Mouse (Mus musculus) neutrophil, adult 5-6 weeks (primary cell): ENCODE data around the gene Guca2b. TPM values are rescaled to one million over a fixed set of nuclear protein-coding genes. Genes with fewer than 3 reads are reported as not detected.
A peak's percentile ranks its signal among the peaks of the same experiment; 100 is the strongest.

Experiments used
- ATAC-seq: fragments of 151-379, 151-347 bp; 2 replicates; pipeline ENCODE4 v1.8.0; 2017; ENCODE audit warnings: mild to moderate bottlenecking, moderate TSS enrichment; ENCODE audit not compliant: insufficient number of reproducible peaks, poor library complexity, low FRiP score, severe bottlenecking; ENCODE audit errors: extremely low read depth
- total RNA-seq: library from RNA; stranded (forward); fragments of 200-1000 nt; gene quantifications from 2 replicates; pipeline ENCODE4 v1.2.3, GENCODE M21; 2017

Gene Guca2b
- total RNA-seq: not detected in 2 replicates

DNA sequence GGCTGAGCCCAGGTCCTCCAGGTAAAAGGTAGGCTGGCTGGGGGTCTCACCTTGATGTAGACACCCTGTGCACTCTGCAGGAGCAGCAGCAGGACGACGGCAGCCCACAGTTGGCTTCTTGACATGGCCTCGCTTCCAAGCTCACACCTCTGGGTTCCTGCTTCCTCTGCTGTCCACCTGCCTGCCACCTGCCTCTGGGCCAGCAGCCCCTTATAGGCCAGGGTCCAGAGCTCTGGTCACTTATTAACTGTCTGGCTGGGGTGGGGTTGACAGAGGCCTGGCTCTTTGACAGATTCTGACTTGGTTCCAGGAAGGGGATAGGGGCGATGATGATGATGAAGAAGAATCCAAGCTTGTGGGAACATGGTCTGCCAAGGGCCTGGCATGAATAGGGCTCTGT, at the start of gene Guca2b:
TSS of gene Guca2b (minus strand) at position 224 of the 400 bp plus-strand sequence.
- ATAC-seq: no peak

DNA sequence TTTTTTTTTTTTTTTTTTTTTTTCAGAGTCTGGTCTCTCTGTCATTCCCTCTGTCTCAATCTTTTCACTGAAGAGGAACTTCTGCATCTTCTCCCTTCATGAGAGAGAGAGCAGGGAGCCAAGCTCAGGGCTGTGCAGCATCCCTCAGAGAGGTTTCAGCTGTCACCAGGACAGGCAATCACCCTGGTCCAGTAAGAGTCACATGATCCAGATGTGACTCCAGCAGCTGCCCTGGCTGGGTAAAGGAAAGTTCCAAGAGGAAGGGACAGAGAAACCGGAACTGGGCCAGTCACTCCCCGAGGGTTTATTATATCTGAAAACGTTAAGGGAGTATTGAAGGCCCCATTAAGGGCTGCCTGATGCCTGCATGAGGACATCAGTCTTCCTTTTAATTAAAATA, 49.0 kb upstream of the Guca2b start:
- ATAC-seq: no peak

DNA sequence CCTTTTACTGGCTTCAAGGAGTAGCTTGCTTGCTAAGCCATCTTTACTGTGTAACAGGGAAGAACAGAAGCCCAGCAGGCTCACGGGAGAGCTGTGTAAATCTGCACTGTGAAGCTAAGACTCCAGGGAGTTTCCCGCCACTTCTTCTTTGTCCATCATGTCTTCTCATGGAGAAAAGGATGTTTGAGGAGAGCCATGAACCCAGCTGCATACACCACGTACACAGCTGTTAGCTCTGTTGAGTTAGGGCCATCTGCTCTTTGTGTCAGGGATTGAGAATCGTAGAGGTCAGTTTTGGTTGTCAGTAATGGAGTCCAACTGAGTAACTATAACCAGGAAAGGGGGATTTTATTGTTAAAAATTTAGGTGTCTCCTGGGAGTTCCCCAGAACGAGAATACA, 48.6 kb upstream of the Guca2b start:
- ATAC-seq: no peak

DNA sequence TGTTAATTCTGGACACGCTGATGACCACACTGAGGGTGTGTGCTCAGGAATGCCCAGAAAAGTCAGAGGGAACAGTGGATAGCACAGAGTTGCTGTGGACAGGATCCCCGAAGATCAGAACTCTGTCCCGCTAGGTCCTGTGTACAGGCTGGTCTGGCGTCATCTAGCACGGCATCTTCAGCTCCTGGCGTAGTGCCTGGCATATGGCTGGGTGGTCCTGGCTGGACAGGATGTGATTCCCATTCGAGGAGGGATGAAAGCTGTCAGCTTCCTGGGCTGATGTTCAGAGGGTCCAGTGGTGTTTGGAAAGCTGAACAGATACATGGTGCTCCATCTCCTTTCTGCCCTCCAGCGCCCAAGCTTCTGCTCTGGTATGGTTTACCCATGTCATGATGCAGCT, 45.2 kb upstream of the Guca2b start:
- ATAC-seq: no peak

DNA sequence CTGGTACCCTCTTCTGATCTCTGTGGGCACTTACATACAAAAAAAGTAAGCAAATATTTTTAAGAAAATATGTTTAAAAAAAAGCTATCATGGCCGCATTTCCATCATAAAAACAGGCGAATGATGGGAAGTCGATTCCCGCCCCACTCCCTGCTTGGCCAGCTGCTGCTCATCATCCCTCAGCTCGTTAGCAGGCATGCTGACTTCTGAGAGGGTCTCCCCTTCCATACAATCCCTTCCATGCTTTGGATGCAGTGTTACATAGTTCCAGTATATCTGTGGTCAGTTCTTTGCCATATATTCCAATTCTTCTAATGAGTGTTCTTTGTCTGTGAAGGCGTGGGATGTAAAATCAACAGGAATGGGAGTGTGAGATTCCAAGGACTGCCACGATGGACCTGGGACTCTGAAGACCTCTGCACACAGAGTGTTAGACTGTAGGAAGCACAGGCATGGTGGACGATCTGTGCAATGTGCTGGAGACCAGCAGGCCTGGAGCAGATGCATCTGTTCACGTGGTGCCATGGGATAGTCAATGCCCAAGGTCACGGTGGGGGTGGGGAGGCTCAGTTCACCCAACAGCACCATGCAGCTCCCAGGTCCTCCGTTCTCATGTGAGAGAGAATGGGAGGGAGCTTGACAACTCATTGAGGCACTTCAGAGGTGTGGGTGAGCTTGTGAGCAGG, 42.7 kb upstream of the Guca2b start:
- no peak for ATAC-seq

DNA sequence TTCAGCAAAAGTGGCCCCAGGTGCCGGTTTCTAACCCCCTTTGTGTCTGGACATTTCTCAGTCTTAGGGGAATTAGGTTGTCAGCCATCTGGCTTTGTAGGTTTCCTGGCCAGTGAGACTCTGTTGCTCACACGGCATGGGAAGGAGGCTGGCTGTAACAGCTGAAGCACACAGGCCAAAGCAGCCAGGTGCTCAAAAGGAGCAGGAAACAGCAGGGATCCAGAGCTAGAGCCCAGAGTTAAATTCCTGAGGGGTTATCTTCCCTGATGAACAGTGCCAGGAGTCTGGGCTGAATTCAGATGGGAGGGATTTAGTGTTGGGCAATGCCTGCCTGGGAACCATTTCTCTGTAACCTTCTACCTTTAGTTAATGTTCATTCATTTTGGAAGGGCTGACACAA, 39.6 kb upstream of the Guca2b start:
- ATAC-seq: no peak

DNA sequence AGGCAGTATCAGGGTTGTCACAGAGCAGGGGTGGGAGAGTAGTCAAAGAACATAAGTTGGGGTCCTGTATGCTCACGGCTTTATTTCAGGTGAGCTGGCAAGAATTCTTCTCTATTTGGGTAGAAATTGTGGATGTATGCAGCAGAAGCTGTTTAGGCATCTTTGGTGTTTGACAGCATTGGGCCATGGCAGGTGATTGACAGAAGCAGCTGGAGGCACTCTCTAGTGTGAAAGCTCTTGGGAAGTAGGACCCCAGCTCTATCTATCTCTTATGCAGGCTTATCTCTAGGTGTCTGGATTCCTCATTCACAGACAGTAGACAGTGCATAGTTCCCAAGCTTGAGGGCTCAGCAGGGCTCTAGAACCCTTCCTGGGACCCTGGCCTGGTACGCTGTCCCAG, 27.0 kb upstream of the Guca2b start:
- ATAC-seq: no peak

DNA sequence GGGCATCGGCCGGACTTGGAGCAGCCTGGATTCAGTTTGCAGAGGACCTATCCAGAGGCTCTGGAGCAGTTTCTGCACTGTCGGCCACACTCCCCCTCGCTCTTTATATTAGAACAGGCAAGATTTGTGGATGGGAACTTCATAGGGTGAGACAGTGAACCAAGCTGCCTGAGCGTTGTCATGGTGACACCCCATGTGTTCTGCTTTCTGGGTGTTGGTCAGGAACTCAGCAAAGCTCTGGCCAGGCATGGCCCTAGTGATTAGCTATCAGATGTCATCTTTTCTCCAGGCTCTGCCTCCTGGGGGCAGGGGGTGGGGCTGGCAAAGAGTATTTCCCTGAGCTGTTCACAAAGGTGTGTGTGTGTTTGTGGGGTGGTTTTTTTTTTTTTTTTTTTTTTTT, 23.8 kb upstream of the Guca2b start:
- no peak for ATAC-seq

DNA sequence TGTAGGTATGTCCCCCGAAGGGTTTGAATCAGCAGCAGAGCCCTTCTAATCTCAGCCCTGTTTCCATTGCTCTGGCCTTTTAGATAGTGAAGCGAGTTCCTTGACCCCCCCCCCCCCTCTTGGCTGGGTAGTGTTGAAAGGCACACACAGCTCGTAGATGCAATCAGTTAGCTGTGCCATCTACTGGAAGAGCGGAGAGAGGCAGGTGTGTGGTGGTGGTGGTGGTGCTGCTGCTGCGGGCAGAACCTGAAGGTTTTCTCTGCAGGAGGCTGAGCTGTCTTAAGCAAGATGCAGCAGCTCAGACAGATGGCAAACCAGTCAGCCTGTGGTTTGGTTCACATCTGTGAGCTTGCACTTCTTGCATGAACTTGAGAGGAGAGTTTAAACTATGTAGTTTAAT, 13.9 kb upstream of the Guca2b start:
- no peak for ATAC-seq

DNA sequence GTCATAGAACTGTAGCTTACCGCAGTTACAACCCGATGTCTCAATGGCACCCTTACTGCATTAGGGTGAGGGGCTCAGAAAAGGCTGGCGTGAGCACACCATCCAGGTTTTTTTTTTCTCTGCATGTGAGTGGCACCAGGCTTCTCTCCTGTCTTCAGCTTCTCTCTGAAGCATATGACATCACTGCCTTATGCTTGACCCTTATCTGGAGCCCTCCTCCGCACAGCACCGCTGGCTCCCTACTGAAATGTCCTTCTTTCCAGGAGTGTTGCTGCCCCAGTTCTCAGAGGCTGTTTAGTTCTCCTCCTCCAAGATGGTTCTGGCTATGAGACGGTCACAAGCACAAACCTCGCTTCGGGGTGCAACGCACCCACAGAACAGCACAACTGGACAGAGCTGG, 12.4 kb upstream of the Guca2b start:
- ATAC-seq: no peak

DNA sequence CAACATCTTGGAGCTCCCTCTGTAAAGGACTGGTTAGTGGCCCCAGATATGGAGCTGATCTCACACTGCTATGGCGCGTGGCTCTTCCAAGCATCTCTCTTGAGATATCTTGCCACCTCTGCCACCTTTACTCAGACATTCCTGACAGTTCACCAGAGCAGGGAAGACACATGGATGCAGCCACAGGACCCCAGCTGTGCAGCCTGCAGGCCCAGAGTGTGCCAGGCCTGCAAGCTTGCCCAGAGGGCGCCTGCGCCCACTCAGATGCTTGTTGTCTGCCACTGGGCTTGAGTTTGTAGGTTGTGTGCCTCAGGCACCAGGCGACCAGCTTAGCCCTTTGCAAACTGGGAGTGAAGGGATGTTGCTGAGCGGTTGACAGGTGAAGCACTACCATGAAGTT, 12.0 kb upstream of the Guca2b start:
- no peak for ATAC-seq

DNA sequence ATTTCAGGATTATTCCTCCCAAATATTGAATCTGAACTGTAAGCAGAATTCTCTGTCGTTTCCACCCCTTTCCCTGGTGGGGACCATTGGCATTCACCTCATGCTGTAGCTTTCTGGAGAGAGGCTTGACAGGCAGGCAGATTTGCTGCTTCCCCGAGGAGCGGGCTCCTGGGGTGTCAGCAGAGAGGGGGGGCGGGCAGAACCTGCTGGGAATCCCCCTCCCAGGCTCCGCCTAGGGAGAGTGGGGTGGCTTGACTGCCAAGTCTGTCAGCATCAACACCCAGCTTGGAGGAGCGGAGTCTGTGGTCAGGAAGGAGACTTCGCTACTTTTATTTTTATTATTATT, 11.4 kb upstream of the Guca2b start:
- no peak for ATAC-seq

DNA sequence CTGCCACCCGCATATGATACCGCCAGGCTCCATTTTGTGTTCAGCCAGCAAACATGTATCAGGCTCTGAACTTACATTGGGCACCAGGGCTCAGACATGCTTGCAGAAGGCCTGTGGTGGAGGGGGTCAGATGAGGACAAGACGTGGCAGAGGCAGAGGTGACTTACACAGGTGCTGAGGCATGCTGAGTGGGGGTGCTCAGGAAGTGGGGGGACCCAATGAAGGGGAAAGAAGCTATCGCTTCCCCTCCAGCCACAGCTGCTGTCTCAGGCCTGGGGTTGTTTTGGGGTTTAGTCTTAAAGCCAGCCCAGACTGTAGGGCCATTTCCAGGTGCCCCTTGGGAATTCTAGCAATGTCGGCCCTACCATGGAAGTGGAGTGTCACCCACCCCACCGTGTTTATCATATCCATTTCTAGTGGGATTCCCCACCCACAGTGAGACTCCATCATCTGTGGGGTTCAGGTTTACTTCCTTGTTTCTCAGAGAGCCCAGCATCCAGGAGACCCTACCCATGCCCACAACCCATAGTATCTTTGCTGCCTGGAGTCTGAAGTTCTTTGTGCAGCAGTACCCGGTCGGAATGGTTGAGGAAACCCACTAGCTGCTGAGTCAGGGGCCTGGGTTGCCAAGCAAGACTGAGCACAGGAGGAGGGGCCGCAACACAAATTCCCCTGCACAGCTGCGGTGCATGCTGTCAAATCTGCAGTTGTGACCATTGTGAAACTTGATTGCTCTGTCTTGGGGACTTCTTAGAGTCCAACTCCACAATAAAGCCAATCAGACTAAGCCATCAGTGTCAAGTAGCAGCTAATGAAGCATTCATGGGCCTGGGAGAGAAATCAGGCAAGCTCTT, 10.8 kb upstream of the Guca2b start:
- peak; percentile 77 for ATAC-seq

DNA sequence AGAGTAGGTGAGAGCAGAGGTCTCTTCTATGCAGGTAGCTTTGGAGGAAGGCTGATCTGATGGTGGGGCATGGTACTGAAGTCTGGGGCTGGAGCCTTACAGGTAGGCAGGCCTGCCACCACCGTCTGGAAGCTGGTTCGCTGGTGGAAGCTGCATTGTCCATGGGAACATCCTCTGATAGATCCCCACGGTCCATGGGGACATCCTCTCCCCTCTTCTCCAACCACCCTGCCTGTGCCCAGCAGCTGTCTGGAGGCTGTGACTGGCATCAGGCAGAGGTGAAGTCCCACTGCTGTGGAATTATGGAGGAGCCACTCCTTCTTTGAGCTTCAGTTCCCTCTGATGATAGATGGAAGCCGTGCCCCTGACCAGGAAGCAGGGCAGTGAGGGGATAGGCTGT, 9.8 kb upstream of the Guca2b start:
- ATAC-seq: no peak

DNA sequence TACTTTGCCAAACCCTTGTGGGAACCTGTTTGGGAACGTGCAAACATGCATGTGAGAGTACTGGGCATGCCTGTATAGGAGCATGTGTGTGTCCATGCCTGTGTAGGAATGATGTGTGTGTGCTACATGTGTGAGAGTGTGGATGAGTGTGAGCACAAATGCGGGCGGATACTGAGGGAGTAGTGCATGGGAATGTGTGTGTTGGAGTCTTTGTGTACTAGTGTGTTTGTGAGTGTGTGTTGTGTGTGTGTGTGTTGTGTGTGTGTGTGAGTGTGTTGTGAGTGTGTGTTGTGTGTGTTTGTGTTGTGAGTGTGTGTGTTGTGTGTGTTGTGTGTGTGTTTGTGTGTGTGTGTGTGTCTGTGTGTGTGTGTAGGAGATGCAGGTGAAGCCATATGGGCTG, 9.4 kb upstream of the Guca2b start:
- ATAC-seq: no peak

DNA sequence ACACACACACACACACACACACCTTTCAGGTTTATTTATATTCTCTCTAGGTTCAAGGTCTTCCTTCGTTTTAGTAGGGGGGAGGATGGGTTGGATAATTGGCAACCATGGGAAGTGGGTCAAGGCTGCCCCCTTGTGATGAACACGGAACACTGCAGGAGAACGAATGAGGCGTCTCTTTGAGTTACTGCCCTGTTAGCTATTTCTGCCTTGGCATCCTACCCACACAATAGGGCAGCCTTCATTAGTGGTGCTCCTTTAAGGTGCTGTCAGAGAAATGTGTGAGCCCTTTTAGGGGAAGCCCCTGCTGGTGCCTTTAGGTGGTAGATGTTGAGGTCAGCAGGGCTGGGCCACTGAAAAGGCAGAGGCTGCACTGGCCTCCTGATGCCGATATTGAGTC, 8.7 kb upstream of the Guca2b start:
- ATAC-seq: 0 out of 2 replicates have a peak, but pooled peaks have one; percentile 32

DNA sequence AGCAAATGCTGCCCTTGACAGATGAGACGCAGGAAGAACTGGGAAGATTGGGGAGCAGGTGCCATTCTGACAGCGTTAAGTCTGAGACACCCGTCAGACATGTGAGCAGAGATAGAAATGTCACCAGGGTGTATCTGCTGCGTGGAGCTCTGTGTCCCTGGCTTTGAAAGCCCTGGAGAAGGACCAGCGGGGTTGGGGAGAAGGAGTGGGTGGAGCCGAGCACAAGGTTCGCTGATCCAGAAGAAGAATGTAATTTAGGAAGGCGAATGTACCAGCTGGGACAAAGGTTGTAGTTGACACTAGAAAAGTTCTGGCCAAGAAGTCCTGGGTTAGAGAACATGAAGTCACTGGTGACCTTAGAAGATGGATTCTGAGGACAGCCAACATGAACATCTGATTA, 7.4 kb upstream of the Guca2b start:
- ATAC-seq: no peak

DNA sequence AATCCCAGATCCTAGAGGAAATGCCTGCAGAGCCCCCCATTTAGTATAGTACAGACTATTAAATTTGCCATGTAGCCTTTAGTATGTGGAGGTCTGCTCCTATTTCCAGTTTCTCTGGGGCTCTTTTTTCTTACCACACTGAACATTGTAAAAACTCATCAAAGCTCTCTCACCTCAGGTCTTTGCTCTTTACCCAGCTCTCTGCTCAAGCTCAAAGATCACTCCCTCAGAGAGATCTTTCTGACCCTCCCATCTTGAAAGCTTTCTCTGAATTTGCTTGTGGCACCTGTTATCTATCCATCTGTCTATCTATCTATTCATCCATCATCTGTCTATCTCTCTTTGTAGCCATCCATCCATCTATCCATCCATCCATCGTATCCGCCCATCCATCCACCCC, 6.4 kb upstream of the Guca2b start:
- ATAC-seq: no peak

DNA sequence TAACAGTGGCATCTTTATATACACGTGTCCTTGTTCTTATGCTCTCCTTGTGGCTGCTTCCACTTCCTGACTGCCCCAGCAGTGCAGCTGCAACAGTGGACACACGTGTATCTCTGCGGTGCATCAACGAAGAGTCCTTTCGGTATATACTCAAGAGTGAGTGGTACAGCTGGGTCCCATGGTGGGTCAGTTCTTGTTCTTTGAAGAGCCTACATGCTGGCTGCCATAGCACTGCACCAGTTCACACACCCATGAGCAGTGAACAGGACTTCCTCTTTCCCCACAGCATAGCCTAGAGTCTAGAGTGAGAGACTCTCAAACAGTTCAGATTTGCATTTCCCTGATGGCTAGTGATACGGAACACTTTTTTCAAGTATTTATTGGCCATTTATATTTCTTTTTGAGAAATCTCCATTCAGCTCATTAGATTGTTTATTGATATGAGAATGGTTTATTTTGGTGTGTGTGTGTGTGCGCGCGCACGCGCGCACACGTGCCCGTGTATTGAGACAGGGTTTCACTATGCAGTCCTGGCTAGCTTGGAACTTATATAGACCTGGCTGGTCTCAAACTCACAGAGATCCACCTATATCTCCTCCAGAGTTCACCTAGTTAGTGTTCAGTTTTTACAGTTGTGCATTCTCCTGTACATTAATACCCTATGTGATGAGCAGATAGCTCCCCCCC, 4.8 kb upstream of the Guca2b start:
- ATAC-seq: peak; percentile 83

DNA sequence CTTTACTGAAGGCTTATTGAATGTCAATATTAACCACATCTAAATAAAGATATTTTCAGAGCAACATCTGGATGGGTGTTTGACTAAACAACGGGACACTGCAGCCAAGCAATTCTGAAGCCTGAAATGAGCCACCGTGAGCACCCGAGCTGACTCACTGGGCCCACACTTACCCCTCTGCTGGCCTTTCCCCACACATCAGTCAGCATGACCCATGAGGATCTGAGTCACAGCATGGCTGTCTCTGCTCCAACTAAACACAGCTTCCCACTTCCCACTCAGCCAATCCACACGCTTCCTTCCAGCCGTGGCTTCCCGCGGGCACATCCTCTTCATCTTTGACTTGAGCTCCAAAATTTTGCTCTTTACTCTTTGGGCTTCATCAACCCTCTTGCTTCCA, 4.2 kb upstream of the Guca2b start:
- no peak for ATAC-seq
